Mouse (Mus musculus) B cell, adult 2 months (primary cell): ENCODE measurements around the gene Epx.

Experiments used
- DNase-seq, 2 experiments: peaks; one replicate each; pipeline ENCODE4 v3.0.0; 2022

Gene Epx

DNA sequence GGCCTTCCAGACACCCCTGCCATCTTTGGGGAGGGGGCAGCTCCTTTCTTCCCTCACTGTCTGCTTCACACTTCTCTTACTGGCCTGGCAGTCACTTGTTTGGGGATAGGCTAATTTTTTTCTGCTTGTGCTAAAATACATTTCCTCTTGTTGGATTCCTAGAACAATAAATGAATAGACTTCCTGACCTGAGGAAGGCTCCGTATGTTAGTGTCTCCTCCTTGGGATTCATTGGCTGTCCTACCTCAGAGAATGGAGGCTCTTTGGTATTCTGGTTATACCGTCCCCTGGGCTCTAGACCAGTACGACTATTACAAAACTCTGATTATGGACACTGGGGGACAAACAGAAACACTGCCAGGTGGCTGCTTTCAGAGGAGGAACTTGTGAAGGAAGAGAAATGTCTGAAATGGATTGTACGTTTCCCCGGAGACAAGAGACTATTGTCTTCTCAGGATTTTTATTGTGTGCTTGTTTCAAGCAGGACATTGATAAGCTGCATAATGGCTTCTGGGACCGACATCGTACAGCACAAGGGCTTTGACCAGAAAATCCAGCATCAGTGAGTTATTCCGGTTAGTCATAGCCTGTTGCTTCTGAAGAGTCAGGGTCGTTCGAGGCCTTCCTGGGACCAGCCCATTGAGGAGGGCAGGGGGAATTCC lies 47.0 kb downstream of the Epx start, which contains the start of gene Lpo:
Gene Lpo (minus strand): TSS at position 51 of the 662 bp plus-strand sequence.
- no peak for DNase-seq

DNA sequence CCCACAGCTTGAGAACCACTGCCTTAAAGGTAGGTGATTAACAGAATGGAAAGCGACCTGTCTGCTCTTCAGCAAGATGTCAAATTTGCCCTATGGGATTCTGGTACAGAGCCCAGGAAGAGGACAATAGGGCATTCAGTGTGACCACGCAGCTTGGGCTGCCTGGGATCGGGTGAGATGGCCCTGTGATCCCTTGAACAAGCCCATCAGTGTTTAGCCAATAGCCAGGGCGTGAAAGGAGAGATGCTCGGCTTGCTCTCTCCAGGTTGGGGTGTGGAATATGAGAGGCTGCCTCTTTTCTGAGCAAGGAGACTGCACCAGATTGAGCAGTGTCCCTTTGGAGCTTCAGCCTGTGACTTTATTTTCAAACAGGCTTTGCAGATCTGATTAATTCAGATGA lies 53.8 kb downstream of the Epx start:
- no peak for DNase-seq

DNA sequence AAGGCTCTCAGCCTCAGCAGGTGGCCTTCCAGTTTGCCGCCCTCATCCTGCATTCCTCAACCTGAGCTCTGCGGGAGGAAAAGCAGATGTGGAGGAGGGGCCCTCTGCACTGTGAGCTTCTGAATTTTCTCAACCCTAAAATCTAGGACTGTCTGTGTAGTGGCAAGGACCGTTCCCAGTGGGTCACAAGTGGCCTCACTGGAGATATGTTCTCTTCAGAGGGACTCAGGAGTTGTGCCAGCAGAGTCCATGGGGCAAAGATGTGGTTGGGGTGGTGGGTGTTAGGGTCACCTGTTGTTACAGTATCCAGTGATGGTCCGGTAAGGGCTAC lies 57.9 kb downstream of the Epx start:
- no peak for DNase-seq

DNA sequence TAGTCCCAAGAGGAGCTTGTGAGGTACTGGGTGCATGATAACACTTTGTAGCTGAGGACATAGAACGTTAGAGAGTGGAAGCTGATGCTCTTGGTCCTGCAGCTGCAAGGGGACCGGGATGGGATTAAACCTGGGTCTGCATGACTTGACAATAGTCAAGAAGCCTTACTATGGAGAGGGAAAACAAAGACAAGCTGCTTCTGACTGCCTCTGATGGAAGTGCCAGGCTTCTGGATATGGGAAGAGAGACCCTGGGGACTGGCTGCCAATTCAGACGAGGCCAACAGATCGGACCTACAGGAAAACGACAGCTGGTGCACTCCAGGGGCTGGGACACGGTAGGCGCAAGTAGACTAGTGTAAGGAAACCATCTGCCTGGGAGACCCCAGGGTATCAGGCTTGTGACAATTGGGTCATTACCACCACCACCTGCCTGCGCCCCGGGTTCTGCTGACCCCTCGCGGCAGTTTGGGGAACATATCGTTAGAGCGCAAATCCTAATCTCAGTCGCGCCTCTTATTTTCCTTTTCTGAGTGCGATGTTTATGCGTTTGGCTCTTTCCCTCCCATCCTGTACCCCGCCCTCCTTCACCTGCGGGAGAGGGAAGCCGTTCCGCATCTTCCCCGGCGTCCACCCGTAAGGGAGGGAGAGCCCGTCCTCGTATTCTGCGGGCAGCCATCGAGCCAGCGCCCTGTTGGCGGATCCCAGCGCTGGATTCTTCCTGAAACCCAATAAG lies 58.5 kb downstream of the Epx start:
- peak; percentile 60 to 64 for DNase-seq

DNA sequence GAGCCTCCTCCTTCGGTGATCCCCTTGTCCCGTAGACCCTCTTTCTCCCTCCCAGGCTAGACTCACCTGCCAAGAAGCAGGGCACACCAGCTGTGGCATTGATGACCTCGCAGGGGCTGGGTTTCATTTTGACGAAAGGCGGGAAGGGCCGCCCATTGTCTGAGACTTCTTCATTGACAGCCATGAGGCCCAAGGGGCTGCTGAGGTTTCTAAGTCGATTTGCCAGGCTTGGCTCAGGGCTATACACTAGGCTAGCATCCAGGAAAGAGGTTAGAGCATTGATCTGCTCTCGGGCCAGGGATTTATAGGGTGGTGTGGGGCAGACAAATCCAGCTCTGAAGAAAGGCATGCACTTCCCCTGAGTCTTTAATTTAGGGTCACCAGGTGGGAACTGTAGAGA lies 60.5 kb downstream of the Epx start:
- DNase-seq, result no peak
